Mouse (Mus musculus) heart, postnatal 0 days (tissue): Measurements from ENCODE around the gene Nkiras2.

Experiments
- CTCF ChIP-seq: IDR thresholded peaks from 2 replicates; pipeline ENCODE4 v1.5.1; 2016; ENCODE audit warnings: antibody characterized with exemption, control low read depth, low read depth
- EP300 ChIP-seq: IDR thresholded peaks from 2 replicates; pipeline ENCODE4 v1.6.1; 2016; ENCODE audit warnings: antibody characterized with exemption, low read depth

GRCm38 (mm10) chr11:100601372-100601771, 17.7 kb upstream of the Nkiras2 start:
- TF ChIP-seq CTCF (no peak), EP300 (no peak)
